Mouse (Mus musculus): Measurements from ENCODE around the gene Akap10.
A peak's percentile ranks its signal among the peaks of the same experiment; 100 is the strongest.
"Not testable (repeated sequence)": the region's sequence is repeated elsewhere in the genome, so short reads cannot be mapped to it uniquely, and the experiment has no call there.

The Akap10 gene

GRCm38 (mm10) chr11:61930098-61930517 lies at the start of gene Akap10:
Gene Akap10 (minus strand): TSS chr11:61930252.
- peak; percentile 97 for DNase-seq (ENCODE audit: low read depth, low spot score)

- DNase-seq (ENCODE audit: low read depth, low spot score): no peak
Observed at GRCm38 (mm10) chr11:61975783-61976182, 45.7 kb upstream of the Akap10 start.

DNA sequence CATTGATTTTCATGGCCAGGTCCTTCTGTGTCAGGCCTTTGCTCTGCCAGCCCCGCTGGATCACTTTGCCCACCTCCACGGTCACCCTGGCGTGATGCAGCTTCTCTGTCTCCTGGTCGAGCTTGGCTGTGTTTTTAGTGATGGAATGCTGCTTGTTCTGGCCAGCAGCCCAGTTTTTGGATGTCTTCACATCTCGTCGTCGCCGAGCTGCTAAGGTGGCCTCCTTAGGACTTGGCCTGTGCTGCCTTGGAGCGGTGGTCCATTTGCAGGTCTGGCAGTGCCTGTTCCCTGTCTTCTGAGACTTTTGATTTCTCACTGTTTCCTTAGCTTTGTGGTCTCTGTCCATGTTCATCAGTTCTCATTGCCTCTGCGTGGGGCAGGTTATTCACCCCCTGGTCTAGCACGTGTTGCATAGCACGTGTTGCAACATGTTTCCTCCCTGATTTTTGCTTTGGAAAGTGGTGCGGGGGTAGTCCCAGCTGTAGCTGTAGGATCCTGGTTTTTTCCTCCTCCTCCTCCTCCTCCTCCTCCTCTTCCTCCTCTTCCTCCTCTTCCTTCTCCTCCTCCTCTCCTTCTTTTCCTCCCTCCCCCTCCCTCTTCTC lies 44.2 kb upstream of the Akap10 start:
- DNase-seq (ENCODE audit: low read depth, low spot score): no peak

- no peak for DNase-seq (ENCODE audit: low read depth, low spot score)
Observed at GRCm38 (mm10) chr11:61971441-61972221, 41.6 kb upstream of the Akap10 start.

- DNase-seq (ENCODE audit: low read depth, low spot score): no peak
Observed at GRCm38 (mm10) chr11:61970901-61971300, 40.8 kb upstream of the Akap10 start.

DNA sequence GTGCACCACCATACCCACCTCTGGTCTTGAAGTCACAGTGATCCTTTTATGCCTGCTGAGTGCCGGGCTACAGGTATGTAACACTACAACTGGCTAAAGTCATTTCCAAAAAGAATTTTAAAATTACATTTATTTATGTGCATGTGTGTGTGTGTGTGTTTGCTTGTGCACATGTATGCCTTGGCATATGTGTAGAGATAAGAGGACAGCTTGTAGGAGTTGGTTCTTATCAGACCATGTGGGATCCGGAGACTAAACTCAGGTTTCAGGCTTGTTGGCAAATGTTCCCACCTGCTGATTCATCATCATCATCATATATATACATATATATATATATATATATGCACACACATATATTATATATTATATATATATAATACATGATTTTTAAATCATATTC lies 38.8 kb upstream of the Akap10 start:
- no peak for DNase-seq (ENCODE audit: low read depth, low spot score)

DNA sequence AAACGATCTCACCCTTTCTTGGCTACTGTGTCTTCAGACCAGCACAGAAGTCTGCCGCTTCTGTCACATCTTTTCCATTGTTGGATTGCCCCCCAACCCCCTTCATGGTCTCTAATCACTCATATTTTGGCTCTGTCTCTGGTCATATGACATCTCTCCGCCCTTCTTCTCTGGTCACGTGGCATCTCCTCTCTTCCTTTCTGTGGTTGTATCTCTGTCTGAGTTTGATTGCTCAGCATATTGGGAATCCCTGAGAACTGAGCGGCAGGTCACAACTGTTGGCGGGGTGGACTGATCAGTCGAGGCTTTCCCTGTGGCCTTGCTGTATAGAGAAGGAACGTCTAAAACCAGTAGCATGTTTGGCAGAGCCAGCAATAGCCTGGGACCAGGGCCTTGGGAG lies 37.0 kb upstream of the Akap10 start:
- no peak for DNase-seq (ENCODE audit: low read depth, low spot score)

DNA sequence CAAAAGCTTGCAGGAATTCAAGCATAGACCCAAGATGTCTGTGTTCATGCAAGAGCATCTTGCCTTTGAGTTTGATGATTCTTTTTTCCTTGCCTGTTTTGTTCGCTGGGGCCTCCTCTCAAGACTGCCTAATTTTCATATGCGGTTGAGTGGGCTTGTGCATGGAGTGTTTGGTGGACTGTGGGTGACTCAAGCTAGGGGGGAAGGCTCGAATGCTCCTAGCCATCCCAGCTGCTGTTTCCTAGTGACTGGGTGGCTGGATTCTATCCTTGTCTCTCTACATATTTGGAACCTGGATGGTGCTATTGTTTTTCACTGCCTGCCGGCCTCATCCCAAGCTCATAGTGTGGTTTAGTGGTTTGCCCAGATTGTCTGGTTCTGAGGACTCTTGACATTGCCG lies 34.6 kb upstream of the Akap10 start:
- no peak for DNase-seq (ENCODE audit: low read depth, low spot score)

DNA sequence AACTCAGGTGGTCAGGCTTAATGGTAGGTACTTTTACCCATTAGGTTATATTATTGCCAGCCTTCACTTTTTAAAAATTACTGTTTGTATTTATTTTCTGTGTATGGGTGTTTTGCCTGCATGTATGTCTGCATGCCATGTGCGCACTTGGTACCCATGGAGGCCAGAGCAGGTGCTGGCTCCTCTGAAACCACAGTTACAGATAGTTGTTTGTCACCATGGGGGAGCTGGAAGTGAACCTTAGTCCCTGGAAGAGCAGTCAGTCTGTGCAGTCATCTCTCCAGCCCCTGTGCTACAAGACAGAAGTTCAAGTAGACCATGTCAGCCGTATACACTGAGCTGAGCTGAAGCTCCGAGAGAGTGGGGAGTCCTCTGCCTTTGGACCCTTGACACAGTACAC lies 33.1 kb upstream of the Akap10 start:
- no peak for DNase-seq (ENCODE audit: low read depth, low spot score)

DNA sequence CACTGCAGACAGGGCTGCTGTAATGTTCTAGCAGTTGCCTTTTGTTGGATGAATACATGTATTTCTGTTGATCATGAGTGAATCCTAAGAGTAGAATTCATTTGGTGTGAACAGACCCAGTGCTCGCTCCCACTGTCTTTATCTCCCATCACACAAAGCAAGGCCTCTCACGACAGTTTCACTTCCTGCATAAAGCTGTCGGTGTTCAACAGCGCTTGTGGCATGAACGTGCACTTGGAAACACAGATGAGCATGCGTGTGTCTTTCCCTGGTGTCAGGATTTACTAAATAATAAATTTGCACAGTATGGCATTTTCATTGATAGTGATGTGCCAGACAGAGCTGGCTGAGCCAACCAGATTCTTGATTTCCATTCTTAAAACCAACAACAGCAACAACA lies 32.6 kb upstream of the Akap10 start:
- DNase-seq (ENCODE audit: low read depth, low spot score): no peak

GRCm38 (mm10) chr11:61960096-61960495 lies 30.0 kb upstream of the Akap10 start:
- no peak for DNase-seq (ENCODE audit: low read depth, low spot score)

DNA sequence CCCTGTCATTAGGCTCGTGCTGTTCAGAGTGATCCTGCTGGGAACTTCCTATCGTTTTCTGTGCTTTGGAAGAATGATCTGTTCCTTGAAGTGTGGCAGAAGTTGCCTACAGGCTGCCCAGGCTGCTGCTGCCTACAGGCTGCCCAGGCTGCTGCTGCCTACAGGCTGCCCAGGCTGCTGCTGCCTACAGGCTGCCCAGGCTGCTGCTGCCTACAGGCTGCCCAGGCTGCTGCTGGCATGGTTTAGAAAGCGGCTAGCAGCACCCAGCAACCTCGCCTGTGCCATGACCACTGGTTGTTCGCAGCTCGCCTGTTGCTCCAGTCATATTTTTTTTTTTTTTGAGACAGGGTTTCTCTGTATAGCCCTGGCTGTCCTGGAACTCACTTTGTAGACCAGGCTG lies 28.7 kb upstream of the Akap10 start:
- DNase-seq (ENCODE audit: low read depth, low spot score): not testable (repeated sequence)

DNA sequence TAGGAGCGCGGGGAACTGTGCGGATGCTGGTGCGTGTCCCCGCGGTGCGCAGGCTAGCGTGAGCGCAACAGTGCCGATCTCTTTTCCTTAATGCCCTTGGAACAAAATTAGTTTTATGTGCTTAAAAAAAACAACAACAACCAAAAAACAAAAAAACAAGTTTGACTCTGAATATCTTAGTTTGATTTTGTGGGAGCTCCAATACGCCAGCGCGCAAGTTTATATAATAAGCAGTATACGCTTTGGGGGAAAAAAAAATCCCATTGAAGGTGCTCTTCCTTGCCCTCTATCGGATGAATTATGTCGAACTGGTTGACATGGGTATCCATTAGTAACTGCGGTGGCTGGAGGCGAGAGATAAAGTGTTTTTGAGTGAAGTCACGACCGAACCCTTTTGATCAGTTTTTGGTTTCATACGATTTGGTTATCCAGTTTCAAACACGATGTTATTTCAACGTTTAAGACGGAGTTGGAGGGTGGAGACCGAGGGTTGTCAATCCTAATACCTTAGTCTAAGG lies 27.3 kb upstream of the Akap10 start:
- DNase-seq (ENCODE audit: low read depth, low spot score): peak; percentile 36

DNA sequence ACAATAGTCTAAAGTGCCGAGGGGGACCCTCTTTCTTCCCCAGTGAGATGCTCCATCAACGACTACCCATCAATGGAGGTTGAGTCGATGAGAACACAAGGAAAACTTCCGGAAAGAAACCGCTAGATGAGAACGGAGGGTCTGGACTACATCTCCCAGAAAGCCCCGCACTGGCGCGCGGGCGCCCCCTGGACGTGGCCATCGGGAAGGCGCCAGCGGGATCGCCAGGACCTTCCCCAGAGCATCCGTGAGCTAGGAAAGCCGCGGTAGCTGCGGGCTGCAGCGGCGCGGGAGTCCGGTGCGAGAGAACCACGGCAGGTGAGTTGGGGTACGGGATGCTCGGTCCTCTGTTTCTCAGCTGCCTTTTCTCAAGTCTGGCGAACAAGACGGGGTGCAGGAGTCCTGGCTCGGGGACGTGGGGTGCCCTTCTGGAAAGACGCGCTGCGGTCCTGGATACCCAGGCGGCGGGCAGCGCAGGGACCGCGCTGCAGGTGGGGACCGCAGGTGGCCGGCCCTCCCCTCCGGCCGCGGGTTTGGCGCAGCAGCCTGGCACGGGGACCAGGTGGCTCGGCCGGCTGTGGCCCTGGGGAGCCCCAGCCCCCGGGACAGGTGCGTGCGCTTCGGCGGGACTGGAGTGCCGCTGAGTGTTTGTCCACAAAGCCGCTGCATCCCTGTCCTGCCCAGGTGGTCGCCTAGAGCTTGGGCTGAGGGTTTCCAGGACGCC lies 26.7 kb upstream of the Akap10 start, which contains the start of gene Specc1:
Gene Specc1, plus strand, starts transcription at position 192 of the 724 bp plus-strand sequence.
- DNase-seq (ENCODE audit: low read depth, low spot score): peak; percentile 95

DNA sequence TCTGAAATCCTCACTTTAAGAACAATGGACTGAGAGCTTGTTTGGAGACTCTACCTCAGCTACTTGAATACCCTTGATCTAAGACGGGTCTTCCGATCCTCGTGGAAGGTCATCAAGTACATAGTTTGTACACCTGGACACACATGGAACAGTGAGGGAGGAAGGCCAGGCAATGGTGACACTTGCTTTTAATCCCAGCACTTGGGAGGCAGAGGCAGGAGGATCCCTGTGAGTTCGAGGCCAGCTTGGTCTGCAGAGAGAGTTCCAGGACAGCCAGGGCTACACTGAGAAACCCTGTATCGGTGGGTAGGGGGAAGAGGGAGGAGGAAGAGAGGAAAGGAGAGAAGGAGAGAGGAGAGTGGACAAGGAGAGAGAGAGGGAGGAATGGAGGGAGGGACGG lies 25.9 kb upstream of the Akap10 start:
- DNase-seq (ENCODE audit: low read depth, low spot score): no peak

- no peak for DNase-seq (ENCODE audit: low read depth, low spot score)
Observed at GRCm38 (mm10) chr11:61955136-61955535, 25.1 kb upstream of the Akap10 start.

DNA sequence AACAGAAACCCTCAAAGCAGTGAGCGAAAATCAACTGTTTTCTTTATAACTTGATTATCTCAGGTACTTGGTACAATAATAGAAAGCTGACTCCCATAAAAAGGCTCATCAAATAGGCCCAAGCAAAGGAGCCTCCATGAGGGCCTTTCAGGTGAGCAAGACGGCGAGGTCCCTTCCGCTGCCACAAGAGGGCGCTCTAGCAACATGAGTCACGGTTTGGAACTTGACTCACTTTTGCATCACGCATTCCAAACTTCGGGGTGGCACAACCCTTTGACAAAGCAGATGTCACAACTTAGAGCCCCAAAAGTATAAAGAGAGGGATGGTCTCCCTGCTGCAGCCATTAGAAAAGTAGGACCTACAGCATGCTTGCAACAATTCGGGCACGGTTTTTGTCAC lies 20.6 kb upstream of the Akap10 start:
- DNase-seq (ENCODE audit: low read depth, low spot score): peak; percentile 83

DNA sequence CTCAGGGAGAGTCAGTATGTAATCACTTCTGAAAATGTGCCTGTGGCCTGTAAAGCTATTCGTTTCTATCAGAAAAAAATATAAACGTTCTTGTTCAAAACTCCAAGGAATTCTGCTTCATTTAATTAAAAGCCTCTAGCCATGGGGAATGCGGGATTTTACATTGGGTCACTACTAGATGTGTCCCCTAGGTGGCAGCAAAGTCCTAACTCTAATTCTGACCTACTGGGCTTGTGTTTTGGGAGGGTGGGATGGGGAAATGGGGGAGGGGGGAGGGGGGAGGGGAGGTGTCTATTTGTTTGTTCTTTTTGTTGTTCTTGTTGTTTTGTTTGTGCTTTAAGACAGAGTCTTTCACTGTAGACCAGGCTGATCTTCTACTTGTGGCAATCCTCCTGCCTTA lies 19.3 kb upstream of the Akap10 start:
- peak; percentile 76 for DNase-seq (ENCODE audit: low read depth, low spot score)

GRCm38 (mm10) chr11:61946608-61947007 lies 16.6 kb upstream of the Akap10 start:
- no peak for DNase-seq (ENCODE audit: low read depth, low spot score)

- no peak for DNase-seq (ENCODE audit: low read depth, low spot score)
Observed at GRCm38 (mm10) chr11:61944417-61944816, 14.4 kb upstream of the Akap10 start.

DNA sequence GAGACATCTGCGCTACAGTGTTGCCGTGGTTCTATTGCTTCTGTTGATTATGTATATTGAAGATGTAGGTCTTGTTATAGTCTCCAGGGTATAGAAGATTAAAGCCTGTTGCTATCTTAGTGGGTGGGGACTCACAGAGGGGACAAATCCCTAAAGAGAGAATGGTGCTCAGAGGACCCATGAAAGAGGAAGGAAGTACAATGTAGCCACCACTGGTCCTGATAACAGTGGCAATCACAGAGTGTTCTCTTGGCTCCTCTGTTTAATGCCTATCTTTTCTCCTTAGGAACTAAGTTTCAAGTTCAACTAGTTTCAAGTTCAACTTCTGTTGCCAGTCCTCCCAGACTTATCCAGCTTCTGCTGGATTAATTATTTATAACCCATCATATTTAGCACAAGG lies 12.9 kb upstream of the Akap10 start:
- no peak for DNase-seq (ENCODE audit: low read depth, low spot score)

DNA sequence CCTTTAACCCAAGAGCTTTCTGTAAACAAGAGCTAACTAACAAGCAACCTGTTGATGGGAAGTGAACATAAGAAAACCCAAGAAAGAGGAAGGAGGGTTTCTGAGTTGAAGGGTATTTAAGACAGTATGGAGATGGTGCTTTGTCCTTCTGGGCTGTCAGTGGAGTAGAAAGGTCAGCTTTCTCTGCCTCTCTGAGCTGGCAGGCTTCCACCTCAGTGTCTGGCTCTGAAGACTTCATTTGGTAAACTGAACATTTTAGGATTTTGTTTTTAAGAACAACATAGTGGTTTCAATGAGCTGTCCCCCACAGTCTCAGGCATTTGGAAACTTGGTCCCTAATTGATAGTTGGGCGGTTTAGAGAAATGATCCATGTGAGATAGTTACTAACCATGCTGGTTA lies 7.7 kb upstream of the Akap10 start:
- no peak for DNase-seq (ENCODE audit: low read depth, low spot score)
